Mouse (Mus musculus) CH12.LX (cell line): ENCODE measurements around the gene Ptges. TPM values are rescaled to one million over a fixed set of nuclear protein-coding genes. Genes with fewer than 3 reads are reported as not detected.

Experiments
- DNase-seq: peaks from one replicate; pipeline ENCODE4 v3.0.0-alpha.2; 2013; ENCODE audit errors: extremely low read depth
- H3K27ac ChIP-seq: 2 replicates; pipeline ENCODE4 v1.5.1; 2012; ENCODE audit warnings: low read depth, mild to moderate bottlenecking, control low read depth, moderate library complexity; ENCODE audit not compliant: insufficient read depth
- H3K27me3 ChIP-seq: replicated peaks from 2 replicates; pipeline ENCODE3; 2012; ENCODE audit warnings: inconsistent platforms
- H3K36me3 ChIP-seq, 2 experiments: replicated peaks in 1 of 2; 2 replicates each; pipeline versions ENCODE3 to v1.6.1; 2012; ENCODE audit warnings: inconsistent platforms in 1 of 2, low read length in 1 of 2, mild to moderate bottlenecking in 1 of 2, mixed read lengths in 1 of 2, moderate library complexity in 1 of 2; ENCODE audit not compliant: control insufficient read depth in 1 of 2, insufficient read depth in 1 of 2
- H3K4me1 ChIP-seq, 2 experiments: 2 replicates each; pipeline ENCODE4 v1.6.1; 2012; ENCODE audit warnings: inconsistent platforms in 1 of 2, moderate library complexity in 1 of 2; ENCODE audit not compliant: insufficient read depth in 2 of 2, control insufficient read depth in 1 of 2
- H3K4me2 ChIP-seq: 2 replicates; pipeline ENCODE4 v1.6.1; 2012; ENCODE audit warnings: low read depth, mild to moderate bottlenecking, control low read depth; ENCODE audit not compliant: poor library complexity, insufficient read depth, severe bottlenecking
- H3K4me3 ChIP-seq, 3 experiments: fragments of 150-350 bp in 1 of 3; sonication (generic) in 1 of 3; replicated peaks in 1 of 3; 2 replicates each; pipeline versions ENCODE3 to v1.5.1; 2011 to 2012; ENCODE audit warnings: low read depth in 2 of 3, low read length in 2 of 3, mild to moderate bottlenecking in 2 of 3, moderate library complexity in 2 of 3, control low read depth in 1 of 3, improper control_type of control experiment in 1 of 3, inconsistent platforms in 1 of 3, mixed read lengths in 1 of 3; ENCODE audit not compliant: poor library complexity in 1 of 3
- H3K79me2 ChIP-seq: replicated peaks from 2 replicates; pipeline ENCODE4 v1.6.1; 2012; ENCODE audit warnings: mild to moderate bottlenecking, moderate library complexity; ENCODE audit not compliant: control insufficient read depth, poor library complexity, insufficient read depth, severe bottlenecking; ENCODE audit errors: extremely low read depth
- H3K9ac ChIP-seq: 2 replicates; pipeline ENCODE4 v1.6.1; 2012; ENCODE audit warnings: low read depth, mild to moderate bottlenecking, control low read depth, moderate library complexity; ENCODE audit not compliant: insufficient read depth
- H3K9me3 ChIP-seq: replicated peaks from 2 replicates; pipeline ENCODE3; 2012; ENCODE audit warnings: low read length, inconsistent platforms, mixed read lengths
- BHLHE40 ChIP-seq: IDR thresholded peaks from 2 replicates; pipeline ENCODE4 v1.6.1; 2011; ENCODE audit warnings: mild to moderate bottlenecking, low read depth, low read length, improper control_type of control experiment
- CHD1 ChIP-seq: IDR thresholded peaks from 2 replicates; pipeline ENCODE4 v1.6.1; 2012; ENCODE audit warnings: low read depth, low read length, improper control_type of control experiment, inconsistent platforms
- CHD2 ChIP-seq: IDR thresholded peaks from 2 replicates; pipeline ENCODE4 v1.6.1; 2011; ENCODE audit warnings: low read length, improper control_type of control experiment
- E2F4 ChIP-seq: IDR thresholded peaks from 2 replicates; pipeline ENCODE4 v1.6.1; 2011; ENCODE audit warnings: low read depth, low read length, improper control_type of control experiment; ENCODE audit not compliant: insufficient replicate concordance
- ELF1 ChIP-seq: IDR thresholded peaks from 2 replicates; pipeline ENCODE4 v1.6.1; 2014; ENCODE audit warnings: low read depth, mild to moderate bottlenecking, inconsistent platforms, low read length, improper control_type of control experiment
- EP300 ChIP-seq: IDR thresholded peaks from 2 replicates; pipeline ENCODE4 v1.6.1; 2011; ENCODE audit warnings: low read length, improper control_type of control experiment
- ETS1 ChIP-seq: conservative IDR thresholded peaks from 2 replicates; pipeline ENCODE4 v1.6.1; 2012; ENCODE audit warnings: low read depth, mild to moderate bottlenecking, inconsistent platforms, low read length, improper control_type of control experiment, moderate library complexity
- GABPA ChIP-seq: IDR thresholded peaks from 2 replicates; pipeline ENCODE4 v1.6.1; 2012; ENCODE audit warnings: low read depth, low read length, improper control_type of control experiment, inconsistent platforms; ENCODE audit not compliant: insufficient replicate concordance
- HCFC1 ChIP-seq: IDR thresholded peaks from 2 replicates; pipeline ENCODE4 v1.6.1; 2012; ENCODE audit warnings: low read depth, mild to moderate bottlenecking, inconsistent platforms, low read length, improper control_type of control experiment
- IRF4 ChIP-seq: IDR thresholded peaks from 2 replicates; pipeline ENCODE4 v1.6.1; 2014; ENCODE audit warnings: low read depth, mild to moderate bottlenecking, inconsistent platforms, low read length, improper control_type of control experiment
- JUND ChIP-seq: conservative IDR thresholded peaks from 2 replicates; pipeline ENCODE4 v1.6.1; 2011; ENCODE audit warnings: low read depth, low read length, improper control_type of control experiment
- MAFK ChIP-seq: IDR thresholded peaks from 2 replicates; pipeline ENCODE4 v1.6.1; 2011; ENCODE audit warnings: low read length, improper control_type of control experiment; ENCODE audit not compliant: insufficient replicate concordance
- MAX ChIP-seq: IDR thresholded peaks from 2 replicates; pipeline ENCODE4 v1.6.1; 2011; ENCODE audit warnings: low read length, improper control_type of control experiment
- MAZ ChIP-seq: IDR thresholded peaks from 2 replicates; pipeline ENCODE4 v1.6.1; 2012; ENCODE audit warnings: low read depth, mild to moderate bottlenecking, inconsistent platforms, low read length, improper control_type of control experiment, moderate library complexity
- MEF2A ChIP-seq: IDR thresholded peaks from 2 replicates; pipeline ENCODE4 v1.6.1; 2014; ENCODE audit warnings: low read depth, mild to moderate bottlenecking, inconsistent platforms, low read length, improper control_type of control experiment, borderline replicate concordance
- NRF1 ChIP-seq: IDR thresholded peaks from 2 replicates; pipeline ENCODE4 v1.6.1; 2014; ENCODE audit warnings: low read depth, mild to moderate bottlenecking, inconsistent platforms, low read length, improper control_type of control experiment, moderate library complexity
- POLR2A ChIP-seq: IDR thresholded peaks from 2 replicates; pipeline ENCODE4 v1.6.1; 2011; ENCODE audit warnings: low read depth, mild to moderate bottlenecking, improper control_type of control experiment, low read length
- SMC3 ChIP-seq: IDR thresholded peaks from 2 replicates; pipeline ENCODE4 v1.6.1; 2011; ENCODE audit warnings: low read depth, low read length, improper control_type of control experiment
- TBP ChIP-seq: conservative IDR thresholded peaks from 2 replicates; pipeline ENCODE4 v1.6.1; 2011; ENCODE audit warnings: low read depth, low read length, improper control_type of control experiment
- TCF12 ChIP-seq: IDR thresholded peaks from 2 replicates; pipeline ENCODE4 v1.6.1; 2014; ENCODE audit warnings: low read depth, mild to moderate bottlenecking, inconsistent platforms, low read length, improper control_type of control experiment
- USF1 ChIP-seq: IDR thresholded peaks from 2 replicates; pipeline ENCODE4 v1.6.1; 2014; ENCODE audit warnings: low read depth, mild to moderate bottlenecking, inconsistent platforms, low read length, improper control_type of control experiment
- ZC3H11A ChIP-seq: IDR thresholded peaks from 2 replicates; pipeline ENCODE4 v1.6.1; 2012; ENCODE audit warnings: low read depth, mild to moderate bottlenecking, inconsistent platforms, low read length, improper control_type of control experiment
- ZNF384 ChIP-seq: IDR thresholded peaks from 2 replicates; pipeline ENCODE4 v1.6.1; 2012; ENCODE audit warnings: low read depth, low read length, improper control_type of control experiment, inconsistent platforms
- dilution Hi-C: fragments of 300-500 bp; cut with MboI; formaldehyde crosslinking; loops from 2 replicates; pipeline ENCODE4 v1.14.3; 2020; ENCODE audit warnings: low sequenced_read_pairs; ENCODE audit not compliant: extremely low pct_unique_long_range_greater_than_20kb, extremely low pct_ligation_motif_present
- in situ Hi-C: fragments of 300-500 bp; cut with MboI; formaldehyde crosslinking; loops from 3 replicates; pipeline ENCODE4 v1.14.3; 2019; ENCODE audit warnings: low sequenced_read_pairs, low pct_ligation_motif_present, low pct_unique_long_range_greater_than_20kb, mixed read lengths
- polyA plus RNA-seq: library from polyadenylated mRNA; unstranded; fragments of >175 nt; gene quantifications from 2 replicates; pipeline ENCODE4 v1.2.1, GENCODE M21; 2012; ENCODE audit warnings: low read depth; ENCODE audit not compliant: insufficient read length
- total RNA-seq, 2 experiments: library from RNA; depleted of rRNA; stranded (reverse); fragments of 300-350 nt in 1 of 2; fragments of >200 nt in 1 of 2; gene quantifications; 2 replicates each; pipeline ENCODE4 v1.2.3; 2012 to 2014

Gene Ptges
- total and polyA plus RNA-seq, 3 experiments, result 0.04 to 0.09 TPM; not detected in 1

- no peak overlapping the region for H3K27ac ChIP-seq
- H3K4me2 ChIP-seq, result no peak overlapping the region
- dilution Hi-C loops (no loop called here), in situ Hi-C loops (loop anchor here (10.0 kb wide), 1 partner anchor 504 kb away; no protein-coding TSS in a partner anchor)
- peaks cover 2 to 11% of the 10 kb centered on the region in 2 experiments; a peak in 3 of 4 replicates for H3K4me1 ChIP-seq
- no peaks in the 10 kb centered on the region for H3K36me3 ChIP-seq
- H3K79me2 ChIP-seq, result no peaks in the 10 kb centered on the region
- H3K4me3 ChIP-seq, result peak overlapping the region in 1 of 3 experiments; percentile 25
- DNase-seq, result no peak
- H3K9ac ChIP-seq, result no peak overlapping the region
- peaks cover 2% of the 10 kb centered on the region for H3K27me3 ChIP-seq
- TF ChIP-seq BHLHE40, result no peak
- no peak for TF ChIP-seq CHD2
- TF ChIP-seq MAZ, result no peak
- TF ChIP-seq, all 38 proteins: peak for 0
- H3K9me3 ChIP-seq, result no peaks in the 10 kb centered on the region
These were observed 8.9 kb upstream of the Ptges start for GRCm38 (mm10) chr2:30938574-30938991.

DNA sequence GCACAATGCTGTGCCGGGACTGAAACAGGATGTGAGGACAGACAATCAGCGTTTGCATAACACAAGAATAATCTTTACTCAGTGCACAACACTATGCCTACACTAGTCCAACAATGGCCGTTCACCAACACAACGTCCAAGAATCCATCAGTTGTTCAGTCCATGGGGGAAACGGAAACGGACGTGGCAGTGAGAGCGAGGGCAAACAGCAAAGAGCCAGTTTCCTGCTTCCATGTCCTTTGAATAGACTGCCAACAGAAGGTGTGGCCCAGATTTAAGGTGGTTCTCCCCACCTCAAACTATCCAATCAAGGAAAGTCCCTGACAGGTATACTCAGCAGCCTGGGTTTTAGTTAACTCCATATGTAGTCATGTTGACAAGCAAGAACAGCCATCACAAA lies 8.1 kb upstream of the Ptges start:
- no peak overlapping the region for H3K9ac ChIP-seq
- dilution Hi-C loops (no loop called here), in situ Hi-C loops (loop anchor here (10.0 kb wide), 1 partner anchor 503 kb away; no protein-coding TSS in a partner anchor)
- no peaks in the 10 kb centered on the region for H3K27me3 ChIP-seq
- H3K27ac ChIP-seq, result no peak overlapping the region
- DNase-seq, result no peak
- H3K79me2 ChIP-seq, result no peaks in the 10 kb centered on the region
- H3K4me2 ChIP-seq, result no peak overlapping the region
- no peaks in the 10 kb centered on the region for H3K36me3 ChIP-seq
- H3K9me3 ChIP-seq, result no peaks in the 10 kb centered on the region
- peaks cover 2 to 11% of the 10 kb centered on the region in 2 experiments; a peak in 3 of 4 replicates for H3K4me1 ChIP-seq
- TF ChIP-seq TBP, result no peak
- no peak for TF ChIP-seq E2F4
- no peak for TF ChIP-seq MAFK
- no peak for TF ChIP-seq MEF2A
- TF ChIP-seq ELF1, result no peak
- no peak for TF ChIP-seq MAZ
- no peak for TF ChIP-seq ETS1
- no peak overlapping the region for H3K4me3 ChIP-seq

DNA sequence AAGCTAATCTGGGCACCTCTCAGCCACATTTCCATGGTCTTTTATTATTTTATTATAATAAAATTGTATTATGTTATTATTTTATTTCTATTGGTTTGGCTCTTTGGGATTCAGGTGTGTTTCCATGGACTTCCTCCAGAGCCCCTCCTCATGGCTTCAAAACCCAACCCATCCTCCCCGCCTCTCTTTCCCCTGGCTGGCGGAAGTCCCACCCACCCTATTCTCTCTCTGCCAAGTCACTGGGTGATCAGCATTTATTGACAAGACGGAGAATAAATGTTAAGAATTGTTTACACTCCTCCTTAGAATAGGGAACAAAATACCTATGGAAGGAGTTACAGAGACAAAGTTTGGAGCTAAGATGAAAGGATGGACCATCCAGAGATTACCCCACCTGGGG lies 7.1 kb upstream of the Ptges start:
- no peak for DNase-seq
- in situ Hi-C loops, result loop anchor here (10.0 kb wide), 1 partner anchor 502 kb away; no protein-coding TSS in a partner anchor
- H3K9me3 ChIP-seq, result peaks cover 2% of the 10 kb centered on the region
- no peaks in the 10 kb centered on the region for H3K79me2 ChIP-seq
- dilution Hi-C loops, result no loop called here
- H3K4me1 ChIP-seq, result peaks cover 6 to 16% of the 10 kb centered on the region in 2 experiments
- no peaks in the 10 kb centered on the region for H3K36me3 ChIP-seq
- H3K9ac ChIP-seq, result no peak overlapping the region
- H3K4me3 ChIP-seq, result no peak overlapping the region
- H3K27me3 ChIP-seq, result no peaks in the 10 kb centered on the region
- H3K4me2 ChIP-seq, result no peak overlapping the region
- TF ChIP-seq MEF2A (no peak), JUND (no peak), NRF1 (no peak), MAX (no peak), MAFK (no peak), ZNF384 (no peak), ELF1 (no peak), GABPA (no peak), TCF12 (no peak), E2F4 (no peak), HCFC1 (no peak), EP300 (no peak), BHLHE40 (no peak), ZC3H11A (no peak), CHD1 (no peak), SMC3 (no peak), TBP (no peak), POLR2A (no peak), USF1 (no peak), IRF4 (no peak)
- TF ChIP-seq, all 38 proteins: peak for 0
- H3K27ac ChIP-seq, result no peak overlapping the region
